Mouse (Mus musculus): ENCODE data around the gene Tbcel.

GRCm38 (mm10) chr9:42426661-42427358 is 80.8 kb downstream of the Tbcel start:
- TF ChIP-seq CTCF (IDR thresholded peaks at IDR 0.05; ENCODE audit: low read depth), result no peak
- no peak for TF ChIP-seq EP300 (IDR thresholded peaks at IDR 0.05; ENCODE audit: low read depth)

Measured in liver, postnatal 0 days (tissue).